Mouse (Mus musculus): ENCODE measurements around the gene Mettl22. TPM values are rescaled to one million over a fixed set of nuclear protein-coding genes. Genes with fewer than 3 reads are reported as not detected.

Mettl22 gene
- polyA plus RNA-seq, 1 experiment = 15.6 TPM

DNA sequence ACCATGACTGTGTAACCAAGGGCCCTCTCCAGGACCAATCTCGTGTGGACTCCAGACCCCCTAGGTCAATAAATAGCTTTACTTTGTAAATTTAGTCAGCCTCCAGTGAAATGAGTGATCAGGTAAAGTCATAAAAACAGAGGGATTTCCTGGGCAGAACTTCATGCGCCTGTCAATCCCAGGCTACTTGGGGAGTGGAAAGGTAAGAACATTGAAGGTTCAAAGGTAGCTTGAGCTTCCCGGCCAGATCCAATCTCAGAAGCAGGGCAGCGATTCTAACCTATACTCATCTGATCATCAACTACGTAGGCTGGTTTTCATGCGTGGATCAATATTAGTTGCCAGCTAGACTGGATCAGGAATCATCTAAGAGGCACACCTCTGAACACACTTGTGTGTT lies 24.3 kb upstream of the Mettl22 start:
- TF ChIP-seq CTCF (IDR thresholded peaks at IDR 0.05; ENCODE audit: borderline replicate concordance, insufficient read depth, low read length) (no peak), POLR2A (IDR thresholded peaks at IDR 0.05; ENCODE audit: low read depth, low read length) (no peak)
- Histone ChIP-seq H3K27ac (ENCODE audit: insufficient read depth, low read length) (no peak overlapping the region), H3K4me3 (ENCODE audit: insufficient read depth, low read length) (no peak overlapping the region), H3K4me1 (ENCODE audit: control insufficient read depth, insufficient read depth, low read length) (no peaks in the 10 kb centered on the region)

DNA sequence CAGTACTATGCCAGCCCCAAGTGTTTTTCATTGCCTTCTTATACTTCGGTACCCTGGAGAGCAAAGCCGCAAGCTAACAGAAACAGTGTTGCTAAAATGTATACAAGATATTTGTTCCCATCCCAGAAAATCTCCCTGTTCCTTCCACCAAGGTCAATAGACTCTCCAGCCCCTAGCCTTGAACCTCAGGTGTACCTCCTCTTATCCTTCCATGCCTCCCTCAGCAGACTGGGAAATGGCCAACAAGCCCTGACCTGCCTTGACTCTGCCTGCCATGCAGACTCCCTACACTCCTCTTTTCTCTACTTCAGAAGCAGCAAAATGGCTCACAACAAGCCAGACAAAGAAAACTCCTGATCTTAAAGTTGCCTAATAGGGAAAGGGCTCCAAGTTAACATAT lies 17.3 kb upstream of the Mettl22 start:
- H3K4me1 ChIP-seq (ENCODE audit: control insufficient read depth, insufficient read depth, low read length) = no peaks in the 10 kb centered on the region
- H3K27ac ChIP-seq (ENCODE audit: insufficient read depth, low read length) = no peak overlapping the region
- H3K4me3 ChIP-seq (ENCODE audit: insufficient read depth, low read length) = no peak overlapping the region
- TF ChIP-seq POLR2A (IDR thresholded peaks at IDR 0.05; ENCODE audit: low read depth, low read length) (no peak), CTCF (IDR thresholded peaks at IDR 0.05; ENCODE audit: borderline replicate concordance, insufficient read depth, low read length) (no peak)

DNA sequence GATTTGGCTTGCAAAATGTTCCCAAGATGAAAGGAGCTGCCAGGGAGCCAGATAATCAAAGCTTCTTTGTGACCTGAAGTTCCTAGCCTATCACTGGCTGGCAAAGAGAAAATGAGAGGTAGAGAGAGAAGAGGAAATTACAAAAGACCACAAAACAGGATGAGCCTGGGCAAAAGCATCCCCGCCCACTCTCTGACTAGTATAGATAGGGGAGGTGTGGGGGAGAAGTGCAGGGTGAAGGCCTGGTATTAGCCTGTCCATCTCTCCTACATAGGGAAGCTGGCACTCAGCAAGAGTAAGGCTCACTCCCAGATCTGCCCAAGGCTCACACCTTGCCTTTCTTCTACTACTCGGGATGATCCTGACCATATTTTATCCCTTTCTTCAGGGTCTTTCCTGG lies 15.4 kb upstream of the Mettl22 start:
- TF ChIP-seq CTCF (IDR thresholded peaks at IDR 0.05; ENCODE audit: borderline replicate concordance, insufficient read depth, low read length) = no peak
- no peak for TF ChIP-seq POLR2A (IDR thresholded peaks at IDR 0.05; ENCODE audit: low read depth, low read length)
- H3K4me3 ChIP-seq (ENCODE audit: insufficient read depth, low read length) = no peak overlapping the region
- no peaks in the 10 kb centered on the region for H3K4me1 ChIP-seq (ENCODE audit: control insufficient read depth, insufficient read depth, low read length)
- no peak overlapping the region for H3K27ac ChIP-seq (ENCODE audit: insufficient read depth, low read length)

DNA sequence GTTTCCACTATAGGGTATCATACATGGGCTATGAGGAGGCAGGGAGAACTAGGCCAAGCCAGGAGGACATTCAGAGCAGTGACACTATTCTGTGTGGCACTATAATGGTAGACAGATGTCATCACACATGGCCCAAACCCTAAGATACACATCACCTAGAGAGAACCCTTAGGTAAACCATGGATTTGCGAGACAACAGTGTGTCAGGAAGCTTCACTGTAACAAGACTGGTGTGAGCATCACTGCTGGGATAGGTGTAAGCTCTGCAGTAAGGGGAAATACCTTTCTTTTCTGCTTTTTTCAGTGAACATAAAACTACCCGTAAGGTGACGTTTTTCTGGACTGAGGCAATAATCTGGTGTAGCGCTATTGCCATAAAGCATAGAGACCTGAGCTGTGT lies 12.2 kb upstream of the Mettl22 start:
- H3K4me3 ChIP-seq (ENCODE audit: insufficient read depth, low read length) = no peak overlapping the region
- H3K4me1 ChIP-seq (ENCODE audit: control insufficient read depth, insufficient read depth, low read length) = no peaks in the 10 kb centered on the region
- TF ChIP-seq POLR2A (IDR thresholded peaks at IDR 0.05; ENCODE audit: low read depth, low read length) (no peak), CTCF (IDR thresholded peaks at IDR 0.05; ENCODE audit: borderline replicate concordance, insufficient read depth, low read length) (no peak)

DNA sequence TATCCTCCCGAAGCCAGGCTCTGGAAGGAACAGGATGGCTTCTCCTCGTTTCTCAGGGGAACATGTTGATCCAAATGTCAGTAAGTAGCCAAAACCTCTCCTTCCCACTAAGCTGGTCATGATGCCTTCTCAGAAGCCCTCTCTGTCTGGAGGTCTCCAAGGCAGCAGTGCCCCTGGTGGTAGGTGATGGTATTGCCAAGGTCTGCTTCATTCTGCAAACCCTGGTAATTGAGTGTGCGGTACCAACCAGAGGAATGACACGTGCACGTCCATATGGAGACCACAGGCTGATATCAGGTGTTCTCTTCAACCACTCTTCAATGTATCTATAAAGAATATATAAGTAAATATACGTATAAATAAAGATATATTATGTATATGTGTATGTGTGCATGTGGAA lies 11.5 kb upstream of the Mettl22 start:
- H3K27ac ChIP-seq (ENCODE audit: insufficient read depth, low read length) = no peak overlapping the region
- no peaks in the 10 kb centered on the region for H3K4me1 ChIP-seq (ENCODE audit: control insufficient read depth, insufficient read depth, low read length)
- TF ChIP-seq CTCF (IDR thresholded peaks at IDR 0.05; ENCODE audit: borderline replicate concordance, insufficient read depth, low read length) (peak; percentile 81; the same call in 1 of the 2 replicates), POLR2A (IDR thresholded peaks at IDR 0.05; ENCODE audit: low read depth, low read length) (no peak)

More for the DNA sequence above, 12.2 kb upstream of the Mettl22 start:
- no peak overlapping the region for H3K27ac ChIP-seq (ENCODE audit: insufficient read depth, low read length)

DNA sequence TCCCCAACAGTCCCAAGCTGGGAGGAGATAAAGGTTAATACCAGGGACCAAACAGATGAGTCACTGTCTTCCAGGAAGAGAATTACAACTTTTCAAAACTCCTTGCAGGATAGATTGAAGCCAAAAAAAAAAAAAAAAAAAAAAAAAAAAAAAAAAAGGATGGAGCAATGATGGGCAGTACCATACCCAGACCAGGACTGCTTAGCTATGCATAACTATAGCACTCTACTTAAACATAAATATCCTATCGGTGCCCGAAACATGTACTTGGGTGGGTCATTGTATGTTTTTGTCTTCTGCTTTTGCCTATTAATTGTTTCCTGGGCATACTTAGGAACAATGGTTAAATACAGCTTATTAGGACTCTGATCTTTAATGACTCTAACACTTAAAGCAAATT lies 456 bp upstream of the Mettl22 start:
- H3K4me1 ChIP-seq (ENCODE audit: control insufficient read depth, insufficient read depth, low read length) = no peaks in the 10 kb centered on the region
- no peak overlapping the region for H3K27ac ChIP-seq (ENCODE audit: insufficient read depth, low read length)
- TF ChIP-seq POLR2A (IDR thresholded peaks at IDR 0.05; ENCODE audit: low read depth, low read length) = no peak
- peak overlapping the region; percentile 97 for H3K4me3 ChIP-seq (ENCODE audit: insufficient read depth, low read length)

More for the DNA sequence above, 11.5 kb upstream of the Mettl22 start:
- H3K4me3 ChIP-seq (ENCODE audit: insufficient read depth, low read length) = no peak overlapping the region

DNA sequence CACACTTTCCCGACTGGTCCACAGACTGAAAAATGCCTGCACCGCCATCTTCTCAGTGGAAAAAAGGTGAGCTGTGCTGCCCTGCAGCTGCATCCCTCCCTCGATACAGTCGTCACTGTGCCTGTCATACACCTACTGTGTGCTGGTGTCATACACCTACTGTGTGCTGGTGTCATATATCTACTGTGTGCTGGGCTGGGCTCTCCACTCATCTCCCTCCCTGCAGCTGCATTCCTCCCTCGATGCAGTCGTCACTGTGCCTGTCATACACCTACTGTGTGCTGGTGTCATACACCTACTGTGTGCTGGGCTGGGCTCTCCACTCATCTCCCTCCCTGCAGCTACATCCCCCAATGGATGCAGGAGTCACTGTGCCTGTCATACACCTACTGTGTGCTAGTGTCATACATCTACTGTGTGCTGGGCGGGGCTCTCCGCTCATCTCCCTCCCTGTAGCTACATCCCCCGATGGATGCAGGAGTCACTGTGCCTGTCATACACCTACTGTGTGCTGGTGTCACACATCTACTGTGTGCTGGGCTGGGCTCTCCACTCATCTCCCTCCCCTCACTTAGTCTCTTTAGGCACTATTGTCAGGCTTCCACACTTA lies 16.9 kb downstream of the Mettl22 start:
- Histone ChIP-seq H3K4me3 (ENCODE audit: insufficient read depth, low read length) (no peak overlapping the region), H3K27ac (ENCODE audit: insufficient read depth, low read length) (no peak overlapping the region), H3K4me1 (ENCODE audit: control insufficient read depth, insufficient read depth, low read length) (no peaks in the 10 kb centered on the region)
- TF ChIP-seq POLR2A (IDR thresholded peaks at IDR 0.05; ENCODE audit: low read depth, low read length) = no peak
- TF ChIP-seq CTCF (IDR thresholded peaks at IDR 0.05; ENCODE audit: borderline replicate concordance, insufficient read depth, low read length) = no peak

DNA sequence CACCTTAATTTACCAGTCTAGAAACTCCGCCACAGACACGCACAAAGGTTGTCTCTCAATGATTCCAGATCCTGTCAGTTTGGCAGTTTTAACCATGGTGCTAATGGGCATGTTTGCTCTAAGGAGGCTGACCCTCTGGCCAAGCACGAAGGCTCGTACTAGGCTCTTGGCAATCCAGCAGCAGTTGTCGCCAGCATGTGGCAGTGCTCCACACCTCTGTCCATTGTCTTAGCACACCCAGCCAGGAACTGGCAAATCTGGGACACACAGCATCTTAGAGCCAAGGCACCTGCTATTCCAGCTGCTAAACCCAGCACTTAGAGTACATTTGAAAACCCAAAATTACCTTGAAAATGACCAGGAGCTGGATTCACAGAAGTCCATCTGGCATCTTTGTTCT lies 18.8 kb downstream of the Mettl22 start:
- Histone ChIP-seq H3K4me1 (ENCODE audit: control insufficient read depth, insufficient read depth, low read length) (no peaks in the 10 kb centered on the region), H3K4me3 (ENCODE audit: insufficient read depth, low read length) (no peak overlapping the region), H3K27ac (ENCODE audit: insufficient read depth, low read length) (no peak overlapping the region)
- TF ChIP-seq CTCF (IDR thresholded peaks at IDR 0.05; ENCODE audit: borderline replicate concordance, insufficient read depth, low read length) (no peak), POLR2A (IDR thresholded peaks at IDR 0.05; ENCODE audit: low read depth, low read length) (no peak)

DNA sequence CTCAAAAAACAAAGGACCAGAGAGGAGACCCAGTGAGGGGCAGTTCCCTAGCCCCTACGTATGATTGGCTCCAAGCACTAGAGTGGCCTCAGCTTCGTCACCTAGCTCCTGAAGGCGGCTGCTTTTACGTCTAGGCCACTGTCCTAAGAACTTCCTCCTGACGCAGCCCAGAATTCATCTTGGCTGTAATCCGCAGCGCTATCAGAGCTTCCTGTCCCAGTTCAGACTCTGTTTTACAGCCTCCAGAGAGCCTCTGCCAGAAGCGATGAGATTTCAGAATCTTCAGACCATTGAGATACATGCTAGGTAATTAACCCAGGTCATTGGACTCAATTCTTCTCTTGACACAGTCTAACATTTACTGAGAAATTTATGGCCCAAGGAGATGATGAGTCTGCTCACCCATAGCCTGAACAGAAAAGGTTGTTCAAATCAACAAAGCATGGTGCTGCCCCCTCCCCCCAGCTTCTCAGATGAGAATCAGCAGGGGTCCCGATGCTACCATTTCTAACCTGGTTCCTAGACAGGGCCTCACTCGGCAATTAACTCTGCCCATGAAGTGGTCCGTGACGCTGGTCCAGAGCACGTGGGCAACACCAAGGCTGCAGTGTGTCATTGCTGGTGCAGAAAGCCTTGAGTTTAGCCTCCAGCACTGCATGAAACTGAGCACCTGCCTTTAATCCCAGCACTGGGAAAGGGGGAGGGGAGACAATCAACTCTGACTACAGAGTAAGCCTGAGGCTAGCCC lies 21.3 kb downstream of the Mettl22 start:
- no peak overlapping the region for H3K4me3 ChIP-seq (ENCODE audit: insufficient read depth, low read length)
- no peak for TF ChIP-seq POLR2A (IDR thresholded peaks at IDR 0.05; ENCODE audit: low read depth, low read length)
- no peak for TF ChIP-seq CTCF (IDR thresholded peaks at IDR 0.05; ENCODE audit: borderline replicate concordance, insufficient read depth, low read length)

DNA sequence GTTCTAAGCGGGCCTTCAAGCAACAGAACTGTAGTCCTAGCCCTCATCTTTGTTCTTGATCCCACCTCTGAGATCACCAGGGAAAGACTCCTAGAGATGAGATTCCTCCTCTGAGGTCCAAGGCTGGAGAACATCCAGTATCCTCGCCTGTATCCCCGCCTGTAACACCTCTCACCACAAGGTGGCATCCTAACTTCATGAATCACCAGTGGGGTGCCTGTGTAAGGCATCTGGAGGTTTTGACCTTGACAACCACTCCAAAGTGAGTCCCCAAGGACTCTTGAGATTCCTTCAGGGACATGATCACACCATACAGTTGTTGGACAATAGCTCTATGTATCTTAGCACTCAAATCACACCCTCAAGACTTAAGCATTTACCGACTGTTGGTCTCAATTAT lies 23.7 kb downstream of the Mettl22 start:
- Histone ChIP-seq H3K27ac (ENCODE audit: insufficient read depth, low read length) (no peak overlapping the region), H3K4me3 (ENCODE audit: insufficient read depth, low read length) (no peak overlapping the region), H3K4me1 (ENCODE audit: control insufficient read depth, insufficient read depth, low read length) (no peaks in the 10 kb centered on the region)
- TF ChIP-seq CTCF (IDR thresholded peaks at IDR 0.05; ENCODE audit: borderline replicate concordance, insufficient read depth, low read length) (peak; percentile 75; the same call in 1 of the 2 replicates), POLR2A (IDR thresholded peaks at IDR 0.05; ENCODE audit: low read depth, low read length) (no peak)

More for the DNA sequence above, 21.3 kb downstream of the Mettl22 start:
- H3K4me1 ChIP-seq (ENCODE audit: control insufficient read depth, insufficient read depth, low read length) = no peaks in the 10 kb centered on the region
- H3K27ac ChIP-seq (ENCODE audit: insufficient read depth, low read length) = no peak overlapping the region
